Mouse (Mus musculus) heart, postnatal 10 days (tissue): Measurements from ENCODE around the gene Cacna1f. TPM values are rescaled to one million over a fixed set of nuclear protein-coding genes. Genes with fewer than 3 reads are reported as not detected.

Experiments used
- DNase-seq, 2 experiments: peaks; one replicate each; pipeline ENCODE4 v3.0.0; 2021
- intact Hi-C: fragments of 180-260 bp; cut with DNase I; formaldehyde crosslinking; loops from one replicate; pipeline ENCODE4 v1.15.1; 2025
- total RNA-seq, 2 experiments: library from RNA; stranded (reverse); gene quantifications; 2 replicates each; pipeline ENCODE4 v1.2.3; 2021

The Cacna1f gene
- total RNA-seq, 2 experiments from 2014 or later: not detected

DNA sequence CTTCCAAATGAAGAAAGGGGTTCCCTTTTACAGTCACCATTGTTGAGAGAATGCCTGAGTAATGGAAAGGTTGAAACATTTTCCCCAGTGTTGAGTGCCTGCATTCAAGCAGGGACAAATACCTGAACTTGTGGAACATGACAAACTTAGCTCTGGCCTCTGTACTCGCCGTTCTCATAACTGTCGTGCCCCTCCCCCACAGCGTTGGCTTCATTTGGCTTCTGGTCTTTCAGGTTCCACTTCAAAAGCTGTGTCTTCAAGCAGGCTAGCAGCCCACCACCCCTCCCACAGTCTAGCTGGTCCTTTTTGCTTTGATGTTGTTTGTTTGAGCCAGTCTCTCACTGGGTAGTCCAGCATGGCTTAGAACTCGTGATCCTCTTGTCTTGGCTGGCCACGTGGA lies 65.9 kb downstream of the Cacna1f start:
- no peak for DNase-seq
- intact Hi-C loops: loop anchor here (2.0 kb wide), 1 partner anchor 24 kb away; no protein-coding TSS in a partner anchor

DNA sequence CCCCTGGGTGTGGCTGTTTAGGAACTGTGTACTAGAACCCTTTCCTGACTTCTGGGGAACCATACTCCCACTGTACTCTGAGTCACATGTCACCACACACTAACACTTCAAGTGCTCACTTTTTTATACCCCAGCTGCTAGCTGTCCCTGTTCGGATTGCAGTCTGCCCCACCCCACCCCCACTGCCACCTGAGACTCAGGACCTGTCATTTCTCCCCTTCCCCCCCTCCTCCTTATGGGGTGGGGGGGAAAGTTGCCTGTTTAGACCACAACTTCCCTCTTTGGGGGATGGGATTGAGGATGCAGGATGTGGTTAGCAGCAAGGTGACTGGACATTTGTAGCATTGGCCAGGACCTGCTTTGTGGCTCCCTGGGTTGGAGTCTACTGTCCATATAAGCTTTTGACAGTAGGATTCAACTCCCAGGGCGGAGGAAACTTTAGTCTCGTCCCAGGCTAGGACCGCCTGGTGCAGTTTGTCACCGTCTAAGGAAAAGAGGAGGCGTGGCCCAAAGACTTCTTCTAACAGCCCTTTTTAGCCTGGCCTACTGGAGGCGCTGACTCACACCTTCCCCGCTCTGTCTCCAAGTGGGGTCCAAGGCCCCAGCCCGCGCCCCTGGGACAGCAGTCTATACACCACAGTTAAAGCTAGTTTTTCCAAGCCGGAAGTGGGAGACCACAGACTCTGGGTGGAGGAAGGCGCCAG lies 66.8 kb downstream of the Cacna1f start:
- DNase-seq: no peak
- intact Hi-C loops: loop anchor here (2.0 kb wide), 1 partner anchor 25 kb away; no protein-coding TSS in a partner anchor

DNA sequence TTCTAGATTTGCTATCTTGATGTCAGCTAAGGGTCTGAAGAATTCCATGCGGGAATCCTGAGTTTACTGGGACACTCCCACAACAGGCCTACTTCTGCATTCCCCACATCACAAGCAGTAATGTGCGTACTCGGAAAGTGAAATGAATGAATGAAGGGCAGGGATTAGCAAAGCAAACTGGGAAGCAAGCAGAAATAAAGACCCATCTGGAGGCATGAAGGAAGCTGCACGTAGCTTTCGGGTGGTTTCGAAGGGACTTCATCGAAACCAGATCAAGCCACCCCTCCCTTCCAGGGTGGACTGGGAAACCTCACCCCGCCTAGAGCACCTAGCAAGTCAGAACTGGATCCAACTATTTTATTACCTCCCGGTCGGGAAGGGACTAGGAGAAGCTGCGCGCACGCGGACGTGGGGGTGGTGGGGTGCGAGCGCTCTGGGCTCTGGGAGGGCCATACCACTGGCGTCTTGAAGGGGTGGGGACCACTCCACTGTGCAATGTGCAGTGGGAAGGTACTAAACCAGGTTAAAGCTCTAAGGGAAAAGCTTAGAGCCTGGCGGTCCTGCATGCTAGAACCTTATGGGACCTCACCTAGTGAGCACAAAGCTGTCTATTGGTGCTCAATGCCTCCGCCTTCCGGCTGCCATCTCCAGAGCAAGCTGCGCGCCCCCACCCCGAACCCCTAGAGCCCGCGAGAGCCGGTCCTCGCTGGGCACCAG lies 67.6 kb downstream of the Cacna1f start:
- intact Hi-C loops: no loop called here
- DNase-seq: no peak

DNA sequence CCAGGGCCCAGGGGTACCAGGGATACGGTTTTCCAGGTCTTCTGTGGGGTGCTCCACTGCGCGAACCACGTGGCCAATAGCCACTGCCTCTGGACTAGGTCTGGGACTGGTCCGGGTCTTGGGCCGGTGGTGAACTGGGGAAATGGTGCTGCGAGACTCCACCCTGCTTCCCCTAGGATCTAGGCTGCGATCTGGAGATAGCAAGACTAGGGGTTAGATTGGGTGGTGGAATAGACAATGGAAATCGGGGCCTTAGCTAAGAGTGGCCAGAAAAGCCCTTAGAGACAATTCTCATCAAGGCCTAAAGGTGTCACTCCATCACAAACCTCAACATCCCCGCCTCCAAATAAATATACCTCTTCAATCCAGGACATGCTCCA lies 68.1 kb downstream of the Cacna1f start:
- no peak for DNase-seq
- intact Hi-C loops: no loop called here

DNA sequence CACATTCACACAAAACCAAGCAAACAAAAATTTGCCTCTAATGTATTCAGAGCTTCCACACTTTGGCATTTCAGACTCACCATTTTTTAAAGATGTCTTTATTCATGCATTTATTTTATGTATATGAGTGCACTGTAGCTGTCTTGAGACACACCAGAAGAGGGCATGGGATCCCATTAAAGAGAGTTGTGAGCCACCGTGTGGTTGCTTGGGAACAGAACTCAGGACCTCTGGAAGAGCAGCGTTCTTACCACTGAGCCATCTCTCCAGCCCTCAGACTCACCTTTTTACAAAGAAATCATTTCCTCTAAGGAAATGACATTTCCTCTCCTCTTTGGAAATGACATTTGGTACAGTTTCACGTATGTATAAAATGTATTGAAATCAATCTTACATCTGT lies 72.1 kb downstream of the Cacna1f start:
- DNase-seq: no peak
- intact Hi-C loops: no loop called here

DNA sequence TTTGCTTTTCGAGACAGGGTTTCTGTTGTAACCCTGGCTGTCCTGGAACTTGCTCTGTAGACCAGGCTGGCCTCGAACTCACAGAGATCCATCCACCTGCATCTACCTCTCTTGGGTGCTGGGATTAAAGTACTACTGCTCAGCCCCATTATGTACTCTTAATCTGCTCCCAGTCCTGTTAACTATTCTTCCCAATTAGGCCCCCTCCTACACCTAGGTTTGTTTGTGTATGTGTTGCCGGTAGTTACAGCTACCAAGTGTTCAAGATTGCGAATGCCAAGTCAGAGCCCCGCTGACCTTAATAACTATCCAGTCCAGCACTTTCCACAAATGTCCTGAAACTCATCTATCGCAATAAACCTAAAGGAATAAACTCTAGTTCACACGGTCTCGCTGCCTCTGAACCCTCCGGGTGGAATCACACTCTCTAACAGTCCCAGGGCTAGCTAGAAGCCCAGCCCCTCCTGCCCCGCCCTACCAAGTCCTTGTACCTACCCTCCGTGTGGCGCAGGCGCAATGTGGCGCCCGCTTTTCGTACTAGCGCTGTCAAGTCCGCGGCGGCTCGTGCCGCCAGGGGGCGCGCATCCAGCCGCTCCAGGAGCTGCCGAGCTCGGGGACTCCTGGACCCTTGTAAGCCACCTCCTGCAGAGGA lies 72.6 kb downstream of the Cacna1f start:
- intact Hi-C loops: no loop called here
- DNase-seq: peak; percentile 92 to 93

DNA sequence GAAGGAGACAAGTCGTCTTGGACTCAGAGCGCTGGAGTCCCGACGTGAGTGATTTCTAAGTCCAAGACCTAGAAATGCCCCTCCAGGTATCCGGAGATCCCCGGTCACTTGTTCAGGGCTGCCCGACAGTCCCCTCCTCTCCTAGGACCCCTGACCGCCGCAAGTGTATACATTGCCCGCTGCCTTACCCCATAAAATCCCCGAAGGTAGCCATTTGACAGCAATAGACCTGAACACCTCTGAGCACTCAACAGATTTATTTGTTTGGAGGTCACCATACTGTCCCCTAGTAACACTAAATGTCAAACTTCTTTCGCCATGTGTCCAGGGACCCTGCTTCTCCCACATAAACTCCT lies 73.2 kb downstream of the Cacna1f start:
- no peak for DNase-seq
- intact Hi-C loops: no loop called here

DNA sequence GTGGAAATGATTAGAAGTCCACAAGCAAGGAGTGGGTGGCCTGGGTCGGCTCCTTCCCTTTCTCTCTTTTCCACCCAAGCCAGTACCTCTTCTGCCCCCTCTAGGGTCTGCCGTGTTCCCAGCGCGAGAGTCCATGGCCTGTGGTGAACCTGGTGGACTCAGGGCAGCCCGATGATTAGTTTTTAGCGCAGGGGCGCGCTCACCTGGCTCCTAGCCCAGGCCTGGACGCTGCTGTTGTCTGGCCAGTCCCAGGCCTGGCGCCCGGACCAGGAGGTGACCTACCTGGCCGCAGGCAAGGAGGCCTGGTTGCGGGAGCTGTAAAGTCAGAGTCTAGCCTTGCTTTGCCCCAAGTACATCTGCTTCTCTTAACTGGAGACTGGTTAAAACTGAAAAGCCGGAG lies 74.0 kb downstream of the Cacna1f start, which contains the start of gene Magix:
Magix (minus strand) TSS at position 388 of the 400 bp plus-strand sequence.
- intact Hi-C loops: no loop called here

More for the DNA sequence above, 74.0 kb downstream of the Cacna1f start, which contains the start of gene Magix:
- DNase-seq: peak in 1 of 2 experiments; percentile 45

Other genes with a start within 250 kb of the Cacna1f start
- 1 to 10 TPM in 1 of 2 experiments, under 1 TPM in 1; 0.91 to 1.3 TPM for gene Usp27x, start 231.3 kb upstream of the Cacna1f start, total RNA-seq
- under 1 TPM; 0.25 to 0.45 TPM for gene Foxp3, start 33.4 kb upstream of the Cacna1f start, total RNA-seq
- 1 to 10 TPM; 1.9 to 2.1 TPM for gene Ppp1r3f, start 32.8 kb upstream of the Cacna1f start, total RNA-seq
- 10 to 100 TPM; 11.4 to 12.4 TPM for gene Ccdc22, start 1.6 kb upstream of the Cacna1f start, total RNA-seq
- 1 to 10 TPM in 1 of 2 experiments, under 1 TPM in 1; 0.57 to 1.9 TPM for gene Syp, start 31.4 kb downstream of the Cacna1f start, total RNA-seq
- 10 to 100 TPM; 19.4 to 21.7 TPM for gene Prickle3, start 50.2 kb downstream of the Cacna1f start, total RNA-seq
- gene Plp2, start 64.3 kb downstream of the Cacna1f start, total RNA-seq: 10 to 100 TPM; 84.8 to 88.4 TPM
- 10 to 100 TPM; 10.8 to 13.9 TPM for gene Magix, start 74.2 kb downstream of the Cacna1f start, total RNA-seq
- gene Gpkow, start 90.0 kb downstream of the Cacna1f start, total RNA-seq: 10 to 100 TPM; 24.8 to 26.8 TPM
- 10 to 100 TPM; 31.0 to 33.4 TPM for gene Wdr45, start 107.2 kb downstream of the Cacna1f start, total RNA-seq
- not detected for gene Gm45208, start 115.2 kb downstream of the Cacna1f start, total RNA-seq
- 10 to 100 TPM in 1 of 2 experiments, 1 to 10 TPM in 1; 9.4 to 10.6 TPM for gene Praf2, start 121.4 kb downstream of the Cacna1f start, total RNA-seq
- 1 to 10 TPM; 1.4 to 1.7 TPM for gene Ccdc120, start 143.8 kb downstream of the Cacna1f start, total RNA-seq
- gene Tfe3, start 155.5 kb downstream of the Cacna1f start, total RNA-seq: 10 to 100 TPM; 17.4 to 19.0 TPM
- 10 to 100 TPM; 27.7 to 30.2 TPM for gene Gripap1, start 182.7 kb downstream of the Cacna1f start, total RNA-seq
- under 1 TPM; 0.79 to 0.94 TPM for gene Kcnd1, start 215.2 kb downstream of the Cacna1f start, total RNA-seq
- 10 to 100 TPM; 34.0 to 38.8 TPM for gene Otud5, start 234.3 kb downstream of the Cacna1f start, total RNA-seq